Mouse (Mus musculus): ENCODE measurements around the gene Slc52a3.

The Slc52a3 gene

GRCm38 (mm10) chr2:151996229-151997189 lies at the start of gene Slc52a3:
Gene Slc52a3 (plus strand): TSS chr2:151996511.
- DNase-seq (ENCODE audit: low spot score), result peak; percentile 93

GRCm38 (mm10) chr2:151947617-151948016 lies 48.7 kb upstream of the Slc52a3 start:
- no peak for DNase-seq (ENCODE audit: low spot score)

GRCm38 (mm10) chr2:151948311-151948710 lies 48.0 kb upstream of the Slc52a3 start:
- no peak for DNase-seq (ENCODE audit: low spot score)

GRCm38 (mm10) chr2:151949082-151949774 lies 47.1 kb upstream of the Slc52a3 start:
- DNase-seq (ENCODE audit: low spot score), result no peak

GRCm38 (mm10) chr2:151953665-151954064 lies 42.6 kb upstream of the Slc52a3 start:
- DNase-seq (ENCODE audit: low spot score), result no peak

- no peak for DNase-seq (ENCODE audit: low spot score)
These were observed 39.7 kb upstream of the Slc52a3 start for GRCm38 (mm10) chr2:151956500-151957137.

- peak; percentile 84 for DNase-seq (ENCODE audit: low spot score)
These were observed 37.0 kb upstream of the Slc52a3 start for GRCm38 (mm10) chr2:151959274-151959673.

GRCm38 (mm10) chr2:151961284-151962196 lies 34.8 kb upstream of the Slc52a3 start:
- peak; percentile 54 for DNase-seq (ENCODE audit: low spot score)

GRCm38 (mm10) chr2:151962474-151962873 lies 33.8 kb upstream of the Slc52a3 start:
- peak; percentile 91 for DNase-seq (ENCODE audit: low spot score)

- no peak for DNase-seq (ENCODE audit: low spot score)
These were observed 33.0 kb upstream of the Slc52a3 start for GRCm38 (mm10) chr2:151963319-151963718.

GRCm38 (mm10) chr2:151964052-151964451 lies 32.3 kb upstream of the Slc52a3 start:
- no peak for DNase-seq (ENCODE audit: low spot score)

- DNase-seq (ENCODE audit: low spot score), result no peak
These were observed 29.0 kb upstream of the Slc52a3 start for GRCm38 (mm10) chr2:151967176-151967750.

- DNase-seq (ENCODE audit: low spot score), result no peak
These were observed 28.5 kb upstream of the Slc52a3 start for GRCm38 (mm10) chr2:151967792-151968191.

- DNase-seq (ENCODE audit: low spot score), result no peak
These were observed 27.9 kb upstream of the Slc52a3 start for GRCm38 (mm10) chr2:151968451-151968850.

- DNase-seq (ENCODE audit: low spot score), result no peak
These were observed 27.3 kb upstream of the Slc52a3 start for GRCm38 (mm10) chr2:151968986-151969385.

- DNase-seq (ENCODE audit: low spot score), result no peak
These were observed 26.9 kb upstream of the Slc52a3 start for GRCm38 (mm10) chr2:151969396-151969795.

- DNase-seq (ENCODE audit: low spot score), result peak; percentile 95
These were observed 25.8 kb upstream of the Slc52a3 start for GRCm38 (mm10) chr2:151970191-151971172.

- no peak for DNase-seq (ENCODE audit: low spot score)
These were observed 24.6 kb upstream of the Slc52a3 start for GRCm38 (mm10) chr2:151971748-151972147.

GRCm38 (mm10) chr2:151972880-151973594 lies 23.3 kb upstream of the Slc52a3 start:
- peak; percentile 56 for DNase-seq (ENCODE audit: low spot score)

Data from lung, postnatal 25 days (tissue).